Mouse (Mus musculus): Measurements from ENCODE around the gene Lad1. TPM values are rescaled to one million over a fixed set of nuclear protein-coding genes. Genes with fewer than 3 reads are reported as not detected.

The Lad1 gene
- polyA plus RNA-seq, 1 experiment, result 0.48 TPM

- Histone ChIP-seq H3K4me3 (ENCODE audit: insufficient read depth, poor library complexity, severe bottlenecking) (no peak overlapping the region), H3K79me2 (ENCODE audit: control insufficient read depth, insufficient read depth) (no peaks in the 10 kb centered on the region)
Measured at GRCm38 (mm10) chr1:135794216-135795134, 23.9 kb upstream of the Lad1 start.

GRCm38 (mm10) chr1:135798492-135798891 is 19.9 kb upstream of the Lad1 start:
- no peak for TF ChIP-seq CEBPB (IDR thresholded peaks at IDR 0.05; ENCODE audit: low read depth)
- TF ChIP-seq MAX (IDR thresholded peaks at IDR 0.05), result no peak
- TF ChIP-seq MYOG (IDR thresholded peaks at IDR 0.05; ENCODE audit: control insufficient read depth, extremely low read depth, insufficient read length), result no peak
- TF ChIP-seq FOSL1 (IDR thresholded peaks at IDR 0.05; ENCODE audit: insufficient read depth, low read length, poor library complexity, severe bottlenecking), result no peak
- no peak for TF ChIP-seq CTCF (IDR thresholded peaks at IDR 0.05; ENCODE audit: control insufficient read depth, insufficient read depth, insufficient read length)
- no peak for TF ChIP-seq USF1 (IDR thresholded peaks at IDR 0.05; ENCODE audit: low read depth)
- TF ChIP-seq MYOD1 (IDR thresholded peaks at IDR 0.05; ENCODE audit: control insufficient read depth, insufficient read length, low read depth), result no peak
- Histone ChIP-seq H3ac (ENCODE audit: control insufficient read depth, insufficient read length, low read depth) (no peak overlapping the region), H3K4me3 (ENCODE audit: insufficient read depth, poor library complexity, severe bottlenecking) (no peak overlapping the region), H3K36me3 (ENCODE audit: control insufficient read depth, insufficient read depth) (no peaks in the 10 kb centered on the region), H3K79me3 (ENCODE audit: low read depth) (no peaks in the 10 kb centered on the region), H3K79me2 (ENCODE audit: control insufficient read depth, insufficient read depth) (no peaks in the 10 kb centered on the region), H3K27me3 (ENCODE audit: control insufficient read depth, insufficient read depth, insufficient read length) (no peaks in the 10 kb centered on the region)

More at GRCm38 (mm10) chr1:135794216-135795134, 23.9 kb upstream of the Lad1 start:
- Histone ChIP-seq H3K79me3 (ENCODE audit: low read depth) (no peaks in the 10 kb centered on the region), H3ac (ENCODE audit: control insufficient read depth, insufficient read length, low read depth) (peak overlapping the region; percentile 54), H3K27me3 (ENCODE audit: control insufficient read depth, insufficient read depth, insufficient read length) (no peaks in the 10 kb centered on the region), H3K36me3 (ENCODE audit: control insufficient read depth, insufficient read depth) (no peaks in the 10 kb centered on the region)
- TF ChIP-seq MYOD1 (IDR thresholded peaks at IDR 0.05; ENCODE audit: control insufficient read depth, insufficient read length, low read depth) (peak; percentile 13), MAX (IDR thresholded peaks at IDR 0.05) (no peak)

GRCm38 (mm10) chr1:135799109-135799627 is 19.2 kb upstream of the Lad1 start:
- H3K79me2 ChIP-seq (ENCODE audit: control insufficient read depth, insufficient read depth), result no peaks in the 10 kb centered on the region
- H3K36me3 ChIP-seq (ENCODE audit: control insufficient read depth, insufficient read depth), result no peaks in the 10 kb centered on the region
- TF ChIP-seq MYOD1 (IDR thresholded peaks at IDR 0.05; ENCODE audit: control insufficient read depth, insufficient read length, low read depth) (no peak), FOSL1 (IDR thresholded peaks at IDR 0.05; ENCODE audit: insufficient read depth, low read length, poor library complexity, severe bottlenecking) (no peak), USF1 (IDR thresholded peaks at IDR 0.05; ENCODE audit: low read depth) (no peak), MYOG (IDR thresholded peaks at IDR 0.05; ENCODE audit: control insufficient read depth, extremely low read depth, insufficient read length) (no peak), CEBPB (IDR thresholded peaks at IDR 0.05; ENCODE audit: low read depth) (no peak), CTCF (IDR thresholded peaks at IDR 0.05; ENCODE audit: control insufficient read depth, insufficient read depth, insufficient read length) (no peak), MAX (IDR thresholded peaks at IDR 0.05) (no peak)
- H3K79me3 ChIP-seq (ENCODE audit: low read depth), result no peaks in the 10 kb centered on the region
- no peak overlapping the region for H3ac ChIP-seq (ENCODE audit: control insufficient read depth, insufficient read length, low read depth)
- no peak overlapping the region for H3K4me3 ChIP-seq (ENCODE audit: insufficient read depth, poor library complexity, severe bottlenecking)
- H3K27me3 ChIP-seq (ENCODE audit: control insufficient read depth, insufficient read depth, insufficient read length), result no peaks in the 10 kb centered on the region

GRCm38 (mm10) chr1:135800192-135800950 is 18.0 kb upstream of the Lad1 start:
- Histone ChIP-seq H3K79me3 (ENCODE audit: low read depth) (no peaks in the 10 kb centered on the region), H3K79me2 (ENCODE audit: control insufficient read depth, insufficient read depth) (no peaks in the 10 kb centered on the region), H3K4me3 (ENCODE audit: insufficient read depth, poor library complexity, severe bottlenecking) (no peak overlapping the region), H3ac (ENCODE audit: control insufficient read depth, insufficient read length, low read depth) (no peak overlapping the region), H3K27me3 (ENCODE audit: control insufficient read depth, insufficient read depth, insufficient read length) (no peaks in the 10 kb centered on the region), H3K36me3 (ENCODE audit: control insufficient read depth, insufficient read depth) (no peaks in the 10 kb centered on the region)
- TF ChIP-seq USF1 (IDR thresholded peaks at IDR 0.05; ENCODE audit: low read depth) (no peak), FOSL1 (IDR thresholded peaks at IDR 0.05; ENCODE audit: insufficient read depth, low read length, poor library complexity, severe bottlenecking) (no peak), MYOD1 (IDR thresholded peaks at IDR 0.05; ENCODE audit: control insufficient read depth, insufficient read length, low read depth) (no peak), CEBPB (IDR thresholded peaks at IDR 0.05; ENCODE audit: low read depth) (no peak), CTCF (IDR thresholded peaks at IDR 0.05; ENCODE audit: control insufficient read depth, insufficient read depth, insufficient read length) (no peak), MAX (IDR thresholded peaks at IDR 0.05) (no peak)

- Histone ChIP-seq H3ac (ENCODE audit: control insufficient read depth, insufficient read length, low read depth) (no peak overlapping the region), H3K4me3 (ENCODE audit: insufficient read depth, poor library complexity, severe bottlenecking) (no peak overlapping the region), H3K27me3 (ENCODE audit: control insufficient read depth, insufficient read depth, insufficient read length) (no peaks in the 10 kb centered on the region), H3K79me2 (ENCODE audit: control insufficient read depth, insufficient read depth) (no peaks in the 10 kb centered on the region), H3K79me3 (ENCODE audit: low read depth) (no peaks in the 10 kb centered on the region), H3K36me3 (ENCODE audit: control insufficient read depth, insufficient read depth) (no peaks in the 10 kb centered on the region)
- TF ChIP-seq MYOD1 (IDR thresholded peaks at IDR 0.05; ENCODE audit: control insufficient read depth, insufficient read length, low read depth) (no peak), USF1 (IDR thresholded peaks at IDR 0.05; ENCODE audit: low read depth) (no peak), MYOG (IDR thresholded peaks at IDR 0.05; ENCODE audit: control insufficient read depth, extremely low read depth, insufficient read length) (no peak)
Measured at GRCm38 (mm10) chr1:135807546-135807945, 10.9 kb upstream of the Lad1 start.
